Mouse (Mus musculus) lung, postnatal 10 days (tissue): ENCODE measurements around the gene Sgpl1.

Source experiments
- DNase-seq: peaks from one replicate; pipeline ENCODE4 v3.0.0; 2021

The Sgpl1 gene

GRCm38 (mm10) chr10:61147157-61148040 lies at the start of gene Sgpl1:
Gene Sgpl1 (minus strand): TSS chr10:61147703.
- peak; percentile 93 for DNase-seq

GRCm38 (mm10) chr10:61195718-61196291 lies 48.3 kb upstream of the Sgpl1 start:
- peak; percentile 43 for DNase-seq

- peak; percentile 39 for DNase-seq
These were observed 47.7 kb upstream of the Sgpl1 start for GRCm38 (mm10) chr10:61195216-61195615.

- peak; percentile 52 for DNase-seq
These were observed 47.1 kb upstream of the Sgpl1 start for GRCm38 (mm10) chr10:61194611-61195010.

- DNase-seq: no peak
These were observed 40.5 kb upstream of the Sgpl1 start for GRCm38 (mm10) chr10:61188010-61188409.

- no peak for DNase-seq
These were observed 39.5 kb upstream of the Sgpl1 start for GRCm38 (mm10) chr10:61187001-61187400.

- no peak for DNase-seq
These were observed 32.4 kb upstream of the Sgpl1 start for GRCm38 (mm10) chr10:61179927-61180326.

- no peak for DNase-seq
These were observed 31.2 kb upstream of the Sgpl1 start for GRCm38 (mm10) chr10:61178687-61179086.

GRCm38 (mm10) chr10:61177751-61178150 lies 30.2 kb upstream of the Sgpl1 start:
- no peak for DNase-seq

GRCm38 (mm10) chr10:61176221-61176790 lies 28.8 kb upstream of the Sgpl1 start:
- DNase-seq: no peak

- DNase-seq: peak; percentile 55
These were observed 28.1 kb upstream of the Sgpl1 start for GRCm38 (mm10) chr10:61175442-61176204.

GRCm38 (mm10) chr10:61174711-61175441 lies 27.4 kb upstream of the Sgpl1 start:
- no peak for DNase-seq

- no peak for DNase-seq
These were observed 25.0 kb upstream of the Sgpl1 start for GRCm38 (mm10) chr10:61172496-61172895.

GRCm38 (mm10) chr10:61171654-61172053 lies 24.2 kb upstream of the Sgpl1 start, which contains the start of gene Tbata:
Gene Tbata (plus strand): TSS chr10:61171954.
- no peak for DNase-seq

GRCm38 (mm10) chr10:61168393-61168792 lies 20.9 kb upstream of the Sgpl1 start:
- no peak for DNase-seq

- peak; percentile 30 for DNase-seq
These were observed 20.0 kb upstream of the Sgpl1 start for GRCm38 (mm10) chr10:61167333-61168096.

- no peak for DNase-seq
These were observed 14.9 kb upstream of the Sgpl1 start for GRCm38 (mm10) chr10:61162366-61162765.

- no peak for DNase-seq
These were observed 13.2 kb upstream of the Sgpl1 start for GRCm38 (mm10) chr10:61160671-61161070.

- DNase-seq: no peak
These were observed 12.6 kb upstream of the Sgpl1 start for GRCm38 (mm10) chr10:61160089-61160488.

- DNase-seq: no peak
These were observed 11.1 kb upstream of the Sgpl1 start for GRCm38 (mm10) chr10:61158594-61158993.

- DNase-seq: no peak
These were observed 8.9 kb upstream of the Sgpl1 start for GRCm38 (mm10) chr10:61156453-61156852.

- no peak for DNase-seq
These were observed 8.1 kb upstream of the Sgpl1 start for GRCm38 (mm10) chr10:61155611-61156010.
